Mouse (Mus musculus) thymus, adult 2 months (tissue): ENCODE measurements around the gene Gm49369.

Experiments used
- CTCF ChIP-seq: fragments of 200-500 bp; IDR thresholded peaks from 2 replicates; pipeline ENCODE4 v1.5.1; 2012; ENCODE audit warnings: mild to moderate bottlenecking, control low read depth, low read length, moderate library complexity, borderline replicate concordance; ENCODE audit not compliant: control insufficient read depth, poor library complexity, insufficient read depth; ENCODE audit errors: extremely low read depth
- POLR2A ChIP-seq: fragments of 200-500 bp; IDR thresholded peaks from 2 replicates; pipeline ENCODE4 v1.6.1; 2012; ENCODE audit warnings: mild to moderate bottlenecking, low read length, control low read depth, moderate library complexity; ENCODE audit not compliant: control insufficient read depth, poor library complexity, insufficient read depth; ENCODE audit errors: extremely low read depth

DNA sequence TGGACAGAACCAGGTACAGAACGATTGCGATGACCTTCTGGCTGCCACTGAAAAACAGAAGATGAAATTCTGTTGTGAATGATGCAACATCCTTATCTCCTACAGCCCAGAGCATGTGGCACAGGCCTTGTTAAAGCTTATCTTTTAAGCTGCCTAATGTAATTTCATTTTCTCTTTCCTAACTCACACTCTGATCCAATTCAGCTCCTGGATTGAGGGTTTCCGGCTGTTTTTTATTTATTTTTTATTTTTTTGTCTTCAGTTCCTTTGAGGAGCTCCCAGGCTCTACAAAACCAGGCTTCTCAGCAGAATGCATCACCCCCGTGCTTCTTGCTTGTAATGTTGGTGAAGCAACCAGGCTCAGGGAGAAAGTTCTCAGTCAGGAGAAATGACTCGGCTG lies 37.4 kb upstream of the Gm49369 start:
- TF ChIP-seq POLR2A = no peak
- no peak for TF ChIP-seq CTCF
